Mouse (Mus musculus) heart, adult 2 months (tissue): ENCODE results near the gene Slc38a9. TPM values are rescaled to one million over a fixed set of nuclear protein-coding genes. Genes with fewer than 3 reads are reported as not detected.

Experiments
- DNase-seq, 2 experiments: peaks; one replicate each; pipeline ENCODE4 v3.0.0; 2021
- H3K27ac ChIP-seq: fragments of 200-600 bp; 2 replicates; pipeline ENCODE4 v1.8.1; 2022
- H3K27me3 ChIP-seq: fragments of 200-500 bp; 2 replicates; pipeline ENCODE4 v1.6.1; 2012; ENCODE audit warnings: mild to moderate bottlenecking, low read length, inconsistent platforms, mixed read lengths; ENCODE audit not compliant: control insufficient read depth, insufficient read depth
- H3K36me3 ChIP-seq: fragments of 200-500 bp; 2 replicates; pipeline ENCODE4 v1.6.1; 2012; ENCODE audit warnings: low read length, inconsistent platforms; ENCODE audit not compliant: control insufficient read depth, insufficient read depth
- H3K4me1 ChIP-seq: fragments of 200-500 bp; 2 replicates; pipeline ENCODE4 v1.6.1; 2011; ENCODE audit warnings: low read length; ENCODE audit not compliant: control insufficient read depth, insufficient read depth
- H3K4me3 ChIP-seq: fragments of 200-600 bp; 2 replicates; pipeline ENCODE4 v1.8.1; 2022
- H3K79me2 ChIP-seq: fragments of 200-500 bp; replicated peaks from 2 replicates; pipeline ENCODE4 v1.6.1; 2012; ENCODE audit warnings: mild to moderate bottlenecking, inconsistent platforms, low read length, moderate library complexity, mixed read lengths; ENCODE audit not compliant: control insufficient read depth, insufficient read depth
- H3K9ac ChIP-seq: fragments of 200-500 bp; 2 replicates; pipeline ENCODE4 v1.6.1; 2012; ENCODE audit warnings: low read depth, mild to moderate bottlenecking, control low read depth, inconsistent platforms, low read length, mixed read lengths
- CTCF ChIP-seq: fragments of 200-600 bp; IDR thresholded peaks from 2 replicates; pipeline ENCODE4 v1.8.1; 2022; ENCODE audit warnings: antibody characterized with exemption, mild to moderate bottlenecking, moderate library complexity
- EP300 ChIP-seq: fragments of 200-500 bp; IDR thresholded peaks from 2 replicates; pipeline ENCODE4 v1.6.1; 2011; ENCODE audit warnings: low read depth, low read length, control low read depth; ENCODE audit not compliant: insufficient read depth
- POLR2A ChIP-seq: fragments of 200-500 bp; IDR thresholded peaks from 2 replicates; pipeline ENCODE4 v1.6.1; 2011; ENCODE audit warnings: mild to moderate bottlenecking, low read depth, low read length, control low read depth; ENCODE audit not compliant: insufficient read depth
- WGBS: fragments of 180-500 bp; shearing (Covaris S2); methylation state at CpG from one replicate; pipeline ENCODE4 v1.1.7; 2018; 5-methylcytosine and 5-hydroxymethylcytosine counted together
- intact Hi-C: fragments of 180-260 bp; cut with DNase I; formaldehyde crosslinking; loops from one replicate; pipeline ENCODE4 v1.15.1; 2025
- polyA plus RNA-seq: library from polyadenylated mRNA; depleted of rRNA; stranded (reverse); fragments of >200 nt; gene quantifications from 2 replicates; pipeline ENCODE4 v1.2.3, GENCODE M21; 2012
- total RNA-seq, 2 experiments: library from RNA; stranded (reverse); gene quantifications; 2 replicates each; pipeline ENCODE4 v1.2.3; 2021

Slc38a9 gene
- total and polyA plus RNA-seq, 3 experiments: 7.7 to 8.5 (median 8.3) TPM

DNA sequence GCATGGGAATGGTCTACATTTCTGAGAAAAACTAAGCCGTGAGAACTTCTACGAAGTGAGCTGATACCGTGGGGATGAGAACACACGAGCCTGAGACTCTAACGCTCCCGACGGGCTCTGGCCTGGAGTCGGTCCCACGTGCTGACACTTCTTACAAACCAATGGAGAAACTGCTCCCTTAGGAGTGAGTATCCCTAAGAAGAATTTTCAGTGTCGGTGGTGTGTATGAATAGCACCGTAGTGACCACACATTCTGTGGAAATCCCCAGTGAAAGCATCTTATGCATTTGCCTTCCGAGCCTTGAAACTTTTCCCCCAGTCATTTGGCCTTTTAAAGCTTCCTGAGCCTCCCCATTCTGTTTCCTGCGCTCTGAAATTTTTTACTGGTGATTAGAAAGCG is 112.3 kb downstream of the Slc38a9 start:
- 38% methylated on average over 14 of the region's 14 CpGs for WGBS
- H3K4me1 ChIP-seq: peaks cover 17% of the 10 kb centered on the region
- TF ChIP-seq CTCF (no peak), EP300 (no peak), POLR2A (no peak)
- no peak overlapping the region for H3K9ac ChIP-seq
- H3K27me3 ChIP-seq: no peaks in the 10 kb centered on the region
- DNase-seq: no peak
- H3K79me2 ChIP-seq: no peaks in the 10 kb centered on the region
- H3K36me3 ChIP-seq: peaks cover 11% of the 10 kb centered on the region
- H3K27ac ChIP-seq: peak overlapping the region; percentile 75
- intact Hi-C loops: no loop called here
- H3K4me3 ChIP-seq: no peak overlapping the region

- no peak overlapping the region for H3K4me3 ChIP-seq
- 96% methylated on average over 3 of the region's 3 CpGs for WGBS
- no peaks in the 10 kb centered on the region for H3K79me2 ChIP-seq
- peaks cover 17% of the 10 kb centered on the region for H3K4me1 ChIP-seq
- no peaks in the 10 kb centered on the region for H3K27me3 ChIP-seq
- TF ChIP-seq CTCF: no peak
- no peak for TF ChIP-seq POLR2A
- intact Hi-C loops: no loop called here
- H3K36me3 ChIP-seq: peaks cover 11% of the 10 kb centered on the region
- DNase-seq: no peak
- H3K27ac ChIP-seq: no peak overlapping the region
- H3K9ac ChIP-seq: no peak overlapping the region
Observed at GRCm38 (mm10) chr13:112773991-112774675, 113.6 kb downstream of the Slc38a9 start.

- WGBS: 51% methylated on average over 10 of the region's 10 CpGs
- intact Hi-C loops: no loop called here
- Histone ChIP-seq H3K4me3 (no peak overlapping the region), H3K27ac (peak overlapping the region; percentile 5; the same call in 1 of the 2 replicates), H3K9ac (no peak overlapping the region), H3K27me3 (no peaks in the 10 kb centered on the region), H3K4me1 (peaks cover 10% of the 10 kb centered on the region), H3K36me3 (peaks cover 4% of the 10 kb centered on the region), H3K79me2 (no peaks in the 10 kb centered on the region)
- DNase-seq: peak; percentile 42 to 46
- TF ChIP-seq POLR2A (no peak), CTCF (no peak), EP300 (0 out of 2 replicates have a peak, but pooled peaks have one; percentile 21)
Observed at GRCm38 (mm10) chr13:112775856-112776255, 115.3 kb downstream of the Slc38a9 start.

- H3K27ac ChIP-seq: no peak overlapping the region
Observed at GRCm38 (mm10) chr13:112778407-112778806, 117.9 kb downstream of the Slc38a9 start.

DNA sequence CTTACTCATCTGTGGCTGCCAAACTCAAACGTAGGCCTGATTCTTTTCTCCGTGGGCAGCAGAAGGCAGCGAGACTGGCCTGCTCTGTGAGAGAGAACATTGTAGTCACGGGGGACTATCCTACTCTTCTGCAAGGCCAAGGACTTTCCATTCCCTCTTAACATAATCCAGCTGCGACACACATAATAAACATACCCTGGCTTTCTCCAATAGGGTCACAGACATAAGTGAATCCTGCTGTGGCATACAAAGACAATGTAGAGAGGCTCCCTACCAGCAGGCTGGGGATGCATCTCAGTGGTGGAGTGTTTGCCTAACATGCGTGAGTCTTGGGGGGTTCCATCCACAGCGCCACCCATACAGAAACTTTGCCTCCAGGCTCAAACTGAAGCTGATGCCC is 124.8 kb downstream of the Slc38a9 start:
- Histone ChIP-seq H3K79me2 (no peaks in the 10 kb centered on the region), H3K9ac (no peak overlapping the region), H3K27ac (no peak overlapping the region), H3K36me3 (no peaks in the 10 kb centered on the region), H3K4me1 (peaks cover 1% of the 10 kb centered on the region; the same call in 1 of the 2 replicates), H3K4me3 (no peak overlapping the region), H3K27me3 (no peaks in the 10 kb centered on the region)
- no peak for DNase-seq
- intact Hi-C loops: no loop called here
- no peak for TF ChIP-seq POLR2A
- TF ChIP-seq CTCF: no peak
- WGBS: 91% methylated on average over 7 of the region's 7 CpGs

More at GRCm38 (mm10) chr13:112778407-112778806, 117.9 kb downstream of the Slc38a9 start:
- intact Hi-C loops: loop anchor here (2.0 kb wide), 1 partner anchor 22 kb away; the partner anchor contains the start of gene Plpp1
- Histone ChIP-seq H3K9ac (no peak overlapping the region), H3K4me1 (peaks cover 1% of the 10 kb centered on the region; the same call in 1 of the 2 replicates), H3K79me2 (no peaks in the 10 kb centered on the region), H3K36me3 (no peaks in the 10 kb centered on the region), H3K4me3 (no peak overlapping the region), H3K27me3 (no peaks in the 10 kb centered on the region)
- TF ChIP-seq EP300 (no peak), POLR2A (no peak), CTCF (no peak)
- 91% methylated on average over 5 of the region's 5 CpGs for WGBS
- no peak for DNase-seq

DNA sequence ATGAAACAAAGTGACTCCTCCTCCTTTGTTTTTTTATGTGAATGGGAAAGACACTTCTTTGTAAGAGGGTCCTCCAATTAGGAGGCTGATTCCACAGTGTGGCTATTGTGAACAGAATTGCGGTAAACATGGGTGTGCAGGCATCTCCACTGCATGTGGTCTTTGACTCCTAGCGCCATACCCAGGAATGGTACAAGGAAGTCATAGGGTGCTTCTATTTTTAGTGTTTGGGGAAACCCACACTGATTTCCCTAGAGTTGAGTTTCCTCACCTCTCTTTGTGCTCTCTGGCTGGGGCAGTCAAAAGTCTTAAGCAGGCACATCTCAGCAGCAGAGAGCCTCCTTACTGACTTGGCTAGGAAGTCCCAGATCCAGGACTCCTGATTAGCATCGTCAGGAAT is 125.6 kb downstream of the Slc38a9 start:
- H3K79me2 ChIP-seq: no peaks in the 10 kb centered on the region
- intact Hi-C loops: no loop called here
- 50% methylated on average over 3 of the region's 3 CpGs for WGBS

More for the DNA sequence above, 125.6 kb downstream of the Slc38a9 start:
- TF ChIP-seq CTCF: no peak
- TF ChIP-seq EP300: no peak
- no peak for TF ChIP-seq POLR2A
- Histone ChIP-seq H3K4me1 (peaks cover 1% of the 10 kb centered on the region; the same call in 1 of the 2 replicates), H3K4me3 (no peak overlapping the region), H3K27me3 (no peaks in the 10 kb centered on the region), H3K9ac (no peak overlapping the region), H3K27ac (no peak overlapping the region), H3K36me3 (no peaks in the 10 kb centered on the region)
- no peak for DNase-seq
